Mouse (Mus musculus) cerebellum, adult 2 months (tissue): ENCODE measurements around the gene Trim6. TPM values are rescaled to one million over a fixed set of nuclear protein-coding genes. Genes with fewer than 3 reads are reported as not detected.

Experiments
- DNase-seq, 2 experiments: peaks; one replicate each; pipeline ENCODE4 v3.0.0; 2021
- H3K27ac ChIP-seq: fragments of 200-500 bp; 2 replicates; pipeline ENCODE4 v1.5.1; 2012; ENCODE audit warnings: low read length, control low read depth, inconsistent platforms; ENCODE audit not compliant: insufficient read depth
- H3K27me3 ChIP-seq: fragments of 200-500 bp; 2 replicates; pipeline ENCODE4 v1.6.1; 2012; ENCODE audit warnings: inconsistent platforms, mild to moderate bottlenecking, low read length, moderate library complexity; ENCODE audit not compliant: control insufficient read depth, insufficient read depth
- H3K4me1 ChIP-seq: fragments of 200-500 bp; 2 replicates; pipeline ENCODE4 v1.6.1; 2011; ENCODE audit warnings: low read length; ENCODE audit not compliant: control insufficient read depth, insufficient read depth
- H3K4me3 ChIP-seq: fragments of 200-500 bp; replicated peaks from 2 replicates; pipeline ENCODE3; 2011; ENCODE audit warnings: mild to moderate bottlenecking, low read depth, low read length, control low read depth; ENCODE audit not compliant: insufficient read depth
- CTCF ChIP-seq: fragments of 200-500 bp; IDR thresholded peaks from 2 replicates; pipeline ENCODE4 v1.5.1; 2011; ENCODE audit warnings: low read depth, mild to moderate bottlenecking, control low read depth, low read length, moderate library complexity, borderline replicate concordance; ENCODE audit not compliant: insufficient read depth
- POLR2A ChIP-seq: fragments of 200-500 bp; IDR thresholded peaks from 2 replicates; pipeline ENCODE4 v1.6.1; 2011; ENCODE audit warnings: low read length, control low read depth, borderline replicate concordance; ENCODE audit not compliant: insufficient read depth
- WGBS: fragments of 180-500 bp; shearing (Covaris S2); methylation state at CpG from one replicate; pipeline ENCODE4 v1.1.7; 2018; 5-methylcytosine and 5-hydroxymethylcytosine counted together
- polyA plus RNA-seq: library from polyadenylated mRNA; depleted of rRNA; stranded (reverse); fragments of >200 nt; gene quantifications from 2 replicates; pipeline ENCODE4 v1.2.3, GENCODE M21; 2012

The Trim6 gene
- polyA plus RNA-seq, 1 experiment = 0.56 TPM

DNA sequence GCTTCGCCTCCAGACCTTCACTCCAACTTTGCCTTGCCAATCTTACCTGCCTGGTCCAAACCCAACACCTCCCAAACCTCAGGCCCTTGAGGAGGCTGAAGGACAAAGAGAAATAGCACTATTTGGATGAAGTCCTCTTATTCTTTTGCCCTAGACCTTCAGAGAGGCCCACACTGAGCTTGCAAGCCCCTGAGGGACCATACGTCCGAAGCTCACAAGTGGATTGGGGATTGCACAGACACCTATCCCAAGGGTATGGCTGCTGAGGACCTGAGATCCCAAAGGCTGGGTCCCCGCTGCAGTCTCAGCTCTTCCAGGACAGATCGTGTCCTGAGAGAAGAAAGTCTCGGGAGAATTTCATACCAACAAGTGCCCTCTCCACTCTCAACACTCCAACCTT lies 22.7 kb upstream of the Trim6 start, which contains the start of gene Olfr649:
TSS of gene Olfr649 (minus strand) at position 101 of the 400 bp plus-strand sequence.
- Histone ChIP-seq H3K27ac (no peak within 1 kb of the TSS), H3K4me1 (no peaks in the 10 kb centered on the region), H3K4me3 (no peak within 1 kb of the TSS), H3K27me3 (no peaks in the 10 kb centered on the region)
- no peak for TF ChIP-seq POLR2A
- no peak for TF ChIP-seq CTCF
- WGBS = 75% methylated on average over 6 of the region's 6 CpGs
- no peak for DNase-seq

- TF ChIP-seq CTCF (peak; percentile 52), POLR2A (no peak)
- no peaks in the 10 kb centered on the region for H3K27me3 ChIP-seq
- H3K4me1 ChIP-seq = no peaks in the 10 kb centered on the region
- H3K4me3 ChIP-seq = no peak overlapping the region
- WGBS = 7% methylated on average over 5 of the region's 5 CpGs
- DNase-seq = peak in 1 of 2 experiments; percentile 11
- H3K27ac ChIP-seq = no peak overlapping the region
Observed at GRCm38 (mm10) chr7:104199822-104200221, 18.8 kb upstream of the Trim6 start.

GRCm38 (mm10) chr7:104206197-104206596 lies 12.4 kb upstream of the Trim6 start:
- Histone ChIP-seq H3K4me3 (no peak overlapping the region), H3K27ac (no peak overlapping the region), H3K4me1 (no peaks in the 10 kb centered on the region), H3K27me3 (no peaks in the 10 kb centered on the region)
- no peak for TF ChIP-seq CTCF
- no peak for TF ChIP-seq POLR2A
- WGBS = 93% methylated on average over 7 of the region's 7 CpGs
- no peak for DNase-seq

DNA sequence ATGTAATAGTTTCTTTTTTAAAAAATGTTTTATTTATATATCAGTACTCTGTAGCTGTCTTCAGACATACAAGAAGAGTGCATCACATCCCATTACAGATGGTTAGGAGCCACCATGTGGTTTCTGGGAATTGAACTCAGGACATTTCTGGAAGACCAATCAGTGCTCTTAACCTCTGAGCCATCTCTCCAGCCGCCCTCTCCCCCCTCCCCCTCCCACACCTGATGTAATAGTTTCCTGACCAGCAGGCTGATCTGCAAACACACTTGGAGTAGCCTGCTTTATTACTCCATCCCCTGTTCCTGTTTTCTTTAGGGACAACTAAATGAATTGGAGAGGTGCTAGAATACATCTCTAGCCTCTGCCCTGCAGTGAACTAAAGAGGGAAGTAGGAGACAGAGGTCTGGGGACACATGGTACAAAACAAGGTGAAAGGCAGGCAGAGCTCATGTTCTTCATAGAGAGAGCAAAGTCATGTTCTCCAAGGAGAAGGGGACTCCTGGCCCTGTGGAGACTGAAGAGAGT lies 2.5 kb upstream of the Trim6 start:
- 50% methylated on average over 1 of the region's 1 CpGs for WGBS
- no peaks in the 10 kb centered on the region for H3K4me1 ChIP-seq
- H3K27ac ChIP-seq = no peak overlapping the region
- no peak overlapping the region for H3K4me3 ChIP-seq
- no peaks in the 10 kb centered on the region for H3K27me3 ChIP-seq
- no peak for TF ChIP-seq CTCF
- TF ChIP-seq POLR2A = no peak
- no peak for DNase-seq

- TF ChIP-seq POLR2A (no peak), CTCF (no peak)
- no peak overlapping the region for H3K27ac ChIP-seq
- H3K4me3 ChIP-seq = no peak overlapping the region
- no peaks in the 10 kb centered on the region for H3K27me3 ChIP-seq
- H3K4me1 ChIP-seq = no peaks in the 10 kb centered on the region
- WGBS = 72% methylated on average over 2 of the region's 2 CpGs
- no peak for DNase-seq
Observed at GRCm38 (mm10) chr7:104217881-104218280, 712 bp upstream of the Trim6 start.

- no peak for DNase-seq
- 39% methylated on average over 2 of the region's 2 CpGs for WGBS
- peak; percentile 5; the same call in 1 of the 2 replicates for TF ChIP-seq CTCF
- TF ChIP-seq POLR2A = no peak
Observed at GRCm38 (mm10) chr7:104231203-104231602, 12.6 kb downstream of the Trim6 start.

DNA sequence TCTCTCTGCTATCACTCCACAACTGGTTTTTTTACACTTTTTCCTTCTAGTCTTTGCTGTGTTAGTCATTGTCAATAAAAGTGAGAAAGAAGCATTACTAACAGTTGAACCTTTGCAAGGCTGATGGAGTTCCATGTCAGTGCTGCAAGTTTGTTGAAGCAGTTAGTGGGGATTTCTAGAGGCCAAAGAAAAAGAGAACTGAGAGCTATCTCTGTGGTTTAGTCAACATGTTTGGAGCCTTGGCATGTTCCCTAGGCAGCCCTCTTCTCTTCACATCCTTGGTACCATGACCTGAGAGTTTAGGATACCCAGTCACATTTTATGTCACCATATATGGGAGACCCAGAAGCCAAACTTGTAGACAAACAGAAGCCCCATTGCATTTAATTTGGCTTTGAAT lies 22.3 kb downstream of the Trim6 start:
- TF ChIP-seq CTCF (no peak), POLR2A (no peak)

More at GRCm38 (mm10) chr7:104231203-104231602, 12.6 kb downstream of the Trim6 start:
- Histone ChIP-seq H3K27ac (no peak overlapping the region), H3K27me3 (no peaks in the 10 kb centered on the region), H3K4me3 (no peak overlapping the region), H3K4me1 (no peaks in the 10 kb centered on the region)

GRCm38 (mm10) chr7:104243616-104244015 lies 25.0 kb downstream of the Trim6 start:
- DNase-seq = no peak
- H3K27ac ChIP-seq = no peak overlapping the region
- no peaks in the 10 kb centered on the region for H3K27me3 ChIP-seq
- 43% methylated on average over 1 of the region's 1 CpGs for WGBS
- no peak overlapping the region for H3K4me3 ChIP-seq
- no peaks in the 10 kb centered on the region for H3K4me1 ChIP-seq
- TF ChIP-seq POLR2A (no peak), CTCF (no peak)

More for the DNA sequence above, 22.3 kb downstream of the Trim6 start:
- DNase-seq = no peak
- no peaks in the 10 kb centered on the region for H3K27me3 ChIP-seq
- H3K27ac ChIP-seq = no peak overlapping the region
- H3K4me3 ChIP-seq = no peak overlapping the region
- no peaks in the 10 kb centered on the region for H3K4me1 ChIP-seq
